Mouse (Mus musculus) liver, embryonic 14.5 days (tissue): Measurements from ENCODE around the gene Ctrc.

Experiments
- CTCF ChIP-seq: IDR thresholded peaks from 2 replicates; pipeline ENCODE4 v1.5.1; 2016; ENCODE audit warnings: antibody characterized with exemption, low read depth, control low read depth
- EP300 ChIP-seq: IDR thresholded peaks from 2 replicates; pipeline ENCODE4 v1.6.1; 2016; ENCODE audit warnings: antibody characterized with exemption, low read depth

GRCm38 (mm10) chr4:141860246-141860841 lies 14.2 kb upstream of the Ctrc start:
- TF ChIP-seq CTCF (no peak), EP300 (no peak)
